Mouse (Mus musculus): ENCODE data around the gene Slc26a10.
"Not testable (repeated sequence)": the region's sequence is repeated elsewhere in the genome, so short reads cannot be mapped to it uniquely, and the experiment has no call there.

Slc26a10 gene

DNA sequence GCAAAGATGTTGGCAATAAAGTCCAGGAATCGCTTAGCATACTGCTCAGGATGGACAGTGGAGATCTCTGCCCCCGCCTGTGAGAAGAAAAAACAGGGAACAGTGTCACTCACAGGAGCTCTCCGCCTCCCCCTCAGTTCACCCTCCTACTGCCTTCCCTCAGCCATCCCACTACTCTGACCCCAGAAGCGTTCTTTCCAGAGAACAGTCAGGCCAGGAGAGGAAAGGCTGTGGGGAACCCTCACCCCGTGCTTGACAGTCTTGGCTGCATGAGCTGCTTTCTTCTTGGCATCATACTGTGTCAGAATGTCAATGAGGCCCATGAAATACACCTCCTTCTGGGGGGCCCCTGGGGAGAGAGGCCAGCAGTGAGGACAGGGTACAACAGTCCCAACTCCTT lies 18.6 kb upstream of the Slc26a10 start:
- CTCF ChIA-PET, result no interaction called here

DNA sequence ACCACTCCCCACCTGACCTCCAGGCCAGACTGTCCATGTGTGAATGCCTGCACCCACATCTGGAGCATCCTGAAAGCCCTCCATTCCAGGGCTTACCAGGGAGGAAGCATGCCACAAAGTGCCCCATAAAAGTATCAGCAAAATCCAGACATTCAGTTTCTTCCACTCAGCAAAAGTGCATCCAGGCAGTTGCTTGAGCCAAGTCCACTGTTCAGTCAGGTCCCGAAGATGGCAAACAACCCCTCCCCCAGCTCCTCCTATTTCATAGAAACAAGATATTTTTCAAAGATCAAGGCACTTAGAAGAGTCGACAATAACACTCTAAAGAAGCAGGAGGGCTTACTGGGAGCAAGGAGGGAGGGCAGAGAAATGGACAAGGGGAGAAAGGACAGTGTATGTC lies 18.0 kb upstream of the Slc26a10 start:
- CTCF ChIA-PET, result no interaction called here

DNA sequence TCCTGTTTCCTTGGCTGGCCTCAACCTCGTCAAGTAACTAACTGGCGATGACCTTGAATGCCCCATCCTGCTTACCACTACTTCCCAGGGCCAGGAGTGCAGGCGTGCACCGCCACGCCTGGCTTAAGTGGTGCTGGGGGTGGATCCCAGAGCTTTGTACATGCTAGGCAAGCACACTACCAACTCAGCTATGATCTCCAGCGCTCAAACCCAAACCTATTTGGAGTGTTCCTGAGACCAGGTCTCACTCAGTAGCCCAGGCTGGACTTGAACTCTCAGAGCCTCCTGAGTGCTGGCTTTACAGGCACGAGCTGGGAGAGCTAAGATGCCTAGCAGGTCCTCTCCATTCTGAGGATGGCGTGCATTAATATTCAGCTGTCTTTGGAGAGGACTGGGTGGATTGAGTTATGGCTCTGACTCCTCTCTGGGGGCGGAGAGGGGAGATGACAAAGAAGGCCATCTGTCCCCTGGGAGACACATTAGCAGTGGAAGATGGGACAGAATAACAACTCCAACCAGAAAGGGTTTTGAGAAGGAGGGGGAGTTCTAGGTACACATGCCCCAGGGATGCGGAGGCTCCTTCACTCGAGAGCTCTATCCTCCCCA lies 17.2 kb upstream of the Slc26a10 start:
- CTCF ChIA-PET, result no interaction called here

DNA sequence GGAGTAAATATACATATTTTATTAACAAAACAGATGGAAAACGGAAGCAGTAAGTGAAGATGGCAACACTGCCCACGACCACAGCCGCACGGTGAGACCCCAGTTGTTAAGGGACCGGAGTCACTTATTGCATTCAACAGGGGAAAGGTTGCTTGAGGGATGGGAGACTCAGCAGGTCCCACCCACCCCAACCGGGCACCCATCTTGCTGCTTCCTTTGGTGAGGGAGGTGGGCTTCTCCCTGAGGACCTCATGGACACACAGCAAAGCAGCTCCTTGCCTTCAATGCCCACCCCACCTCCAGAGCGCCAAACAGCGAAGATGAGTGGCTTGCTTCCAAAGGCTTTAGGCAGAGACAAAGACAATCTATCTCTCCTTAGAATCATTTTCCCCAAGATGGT lies 16.7 kb upstream of the Slc26a10 start:
- CTCF ChIA-PET, result no interaction called here

DNA sequence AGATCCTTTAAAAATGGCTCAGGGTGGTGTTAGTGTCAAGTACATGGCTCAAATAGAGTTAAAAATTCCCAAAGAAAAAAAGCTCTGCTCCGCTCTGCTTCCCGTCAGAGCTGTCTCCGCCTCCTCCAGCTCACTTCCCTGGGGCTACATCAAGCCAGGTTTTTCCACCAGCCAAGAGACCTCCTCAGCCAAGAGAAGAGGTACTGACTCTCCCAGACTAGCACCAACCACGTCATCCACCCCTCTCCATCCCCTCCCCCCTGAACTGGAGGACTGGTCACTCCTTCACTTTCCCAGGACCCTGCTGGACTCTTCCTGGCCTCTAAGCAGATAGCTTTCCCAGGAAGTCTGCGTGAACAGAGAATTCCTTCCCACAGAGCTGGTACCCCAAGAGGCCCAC lies 15.9 kb upstream of the Slc26a10 start:
- CTCF ChIA-PET, result interaction anchor here (0.6 kb wide), 1 partner anchor 67 kb away, joined by 5 read pairs; no protein-coding TSS in a partner anchor

DNA sequence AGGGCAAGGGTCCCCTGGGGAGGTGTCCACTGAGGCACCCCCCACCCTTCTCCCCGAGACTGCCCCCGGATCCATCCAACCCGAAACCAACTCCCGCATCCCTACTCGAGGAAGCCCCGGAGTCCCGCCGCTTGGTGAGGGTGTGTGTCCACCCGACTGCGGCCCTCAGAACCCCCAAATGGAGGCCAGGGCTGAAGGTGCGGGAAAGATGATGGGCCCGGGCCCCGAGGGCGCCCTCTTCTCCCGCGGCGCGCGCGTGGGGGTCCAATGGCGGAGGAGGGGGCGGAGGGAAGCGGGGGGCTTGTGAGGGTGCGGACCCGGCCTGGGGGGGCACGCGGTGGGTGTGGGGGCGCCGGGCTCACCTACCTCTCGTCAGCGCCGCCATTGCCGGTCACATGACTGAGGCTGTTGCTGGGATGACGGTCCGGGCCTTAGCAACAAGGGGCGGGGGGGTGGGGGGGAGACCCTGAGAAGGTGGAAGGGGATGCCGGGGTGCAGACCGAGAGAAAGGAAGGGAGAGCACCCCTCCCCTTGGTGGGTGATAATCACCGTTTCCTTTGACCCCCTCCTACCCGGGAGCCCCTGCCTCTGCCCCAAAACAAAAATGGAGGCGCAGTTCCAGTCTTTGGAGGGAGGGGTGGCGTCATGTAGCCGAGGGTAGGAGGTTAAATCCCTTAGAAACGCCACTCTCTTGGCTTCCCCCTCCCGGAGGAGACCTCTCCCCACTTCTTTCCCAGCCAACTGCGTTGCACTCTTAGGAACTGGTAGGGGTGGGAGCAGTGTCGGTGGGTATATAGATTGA lies 15.1 kb upstream of the Slc26a10 start, which contains the start of gene Dtx3:
Gene Dtx3 (minus strand): TSS at position 401 of the 802 bp plus-strand sequence.
- CTCF ChIA-PET, result no interaction called here

DNA sequence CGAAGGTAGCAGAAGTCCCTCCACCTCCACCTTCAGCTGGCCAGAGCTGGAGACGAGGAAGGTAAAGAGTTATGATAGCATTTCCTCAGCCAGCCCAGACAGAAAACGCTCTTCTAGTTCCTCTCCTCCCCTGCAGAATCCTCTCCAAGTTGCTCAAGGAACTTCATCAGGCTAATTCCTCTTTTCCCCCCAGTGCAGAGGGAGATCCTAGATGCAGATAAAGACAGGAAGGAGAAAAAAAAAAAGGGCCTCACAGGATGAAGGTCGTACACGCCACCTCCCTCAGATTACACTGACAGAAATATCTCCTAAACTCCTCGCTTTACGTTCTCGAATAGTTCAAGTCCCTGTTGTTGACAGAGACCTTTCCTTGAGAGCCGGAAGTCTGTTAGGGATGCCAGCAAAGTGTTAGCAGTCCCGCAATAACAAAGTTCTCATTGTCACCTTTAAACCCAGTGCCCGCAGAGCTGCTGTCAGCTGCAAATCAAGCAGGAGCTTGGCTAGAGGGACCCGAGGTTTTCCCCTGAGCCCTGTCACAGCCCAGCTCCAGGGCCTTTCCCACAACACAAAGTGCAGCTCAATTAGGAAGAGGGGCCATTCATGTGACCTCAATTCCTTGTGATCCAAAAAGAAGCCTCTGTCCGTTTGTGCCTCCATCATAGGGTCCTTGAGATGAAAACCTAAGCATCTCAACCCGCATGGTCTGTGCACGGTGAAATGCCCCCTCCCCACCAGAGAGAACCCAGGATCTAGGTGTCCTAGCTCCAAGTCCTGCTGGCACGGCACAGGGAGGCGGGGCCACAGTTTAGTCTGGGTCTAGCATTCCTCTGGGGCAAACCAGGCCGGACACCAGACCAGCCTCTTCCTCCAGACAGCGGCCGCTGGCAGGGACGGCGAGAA lies 14.2 kb upstream of the Slc26a10 start:
- CTCF ChIA-PET, result interaction anchor here (0.7 to 1.2 kb wide), 2 partner anchors 14 to 36 kb away, joined by 3 read pairs; partner anchors contain the start of gene Slc26a10

DNA sequence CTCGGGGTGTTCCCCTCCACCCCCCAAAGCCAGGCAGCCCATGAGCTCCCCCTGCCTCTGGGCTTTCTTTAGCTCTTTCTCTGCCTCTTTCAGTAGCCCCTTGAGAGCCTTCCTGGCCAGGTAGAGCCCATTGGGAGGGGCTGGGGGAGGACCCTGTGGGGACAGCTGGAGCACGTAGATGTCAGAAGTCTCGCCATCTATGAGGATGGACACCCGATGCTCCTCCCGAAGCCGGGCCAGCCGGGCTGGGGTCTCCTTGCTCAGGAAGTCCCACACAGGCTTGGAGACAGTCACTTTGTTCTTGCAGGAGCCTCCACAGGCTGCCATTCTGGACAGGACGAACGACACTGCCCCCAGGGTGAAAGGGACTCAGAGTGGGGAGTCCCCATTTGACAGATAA lies 12.6 kb upstream of the Slc26a10 start:
- CTCF ChIA-PET, result no interaction called here

DNA sequence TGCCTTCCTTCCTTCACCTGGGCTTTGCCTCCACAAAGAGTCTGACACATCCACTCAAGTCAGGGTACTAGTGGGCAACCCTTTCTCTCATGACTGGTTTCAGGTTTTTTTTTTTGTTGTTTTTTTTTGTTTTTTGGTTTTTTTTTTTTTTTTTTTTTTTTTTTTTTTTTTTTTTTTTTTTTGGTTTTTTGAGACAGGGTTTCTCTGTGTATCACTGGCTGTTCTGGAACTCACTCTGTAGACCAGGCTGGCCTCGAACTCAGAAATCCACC lies 11.5 kb upstream of the Slc26a10 start:
- CTCF ChIA-PET, result not testable (repeated sequence)

DNA sequence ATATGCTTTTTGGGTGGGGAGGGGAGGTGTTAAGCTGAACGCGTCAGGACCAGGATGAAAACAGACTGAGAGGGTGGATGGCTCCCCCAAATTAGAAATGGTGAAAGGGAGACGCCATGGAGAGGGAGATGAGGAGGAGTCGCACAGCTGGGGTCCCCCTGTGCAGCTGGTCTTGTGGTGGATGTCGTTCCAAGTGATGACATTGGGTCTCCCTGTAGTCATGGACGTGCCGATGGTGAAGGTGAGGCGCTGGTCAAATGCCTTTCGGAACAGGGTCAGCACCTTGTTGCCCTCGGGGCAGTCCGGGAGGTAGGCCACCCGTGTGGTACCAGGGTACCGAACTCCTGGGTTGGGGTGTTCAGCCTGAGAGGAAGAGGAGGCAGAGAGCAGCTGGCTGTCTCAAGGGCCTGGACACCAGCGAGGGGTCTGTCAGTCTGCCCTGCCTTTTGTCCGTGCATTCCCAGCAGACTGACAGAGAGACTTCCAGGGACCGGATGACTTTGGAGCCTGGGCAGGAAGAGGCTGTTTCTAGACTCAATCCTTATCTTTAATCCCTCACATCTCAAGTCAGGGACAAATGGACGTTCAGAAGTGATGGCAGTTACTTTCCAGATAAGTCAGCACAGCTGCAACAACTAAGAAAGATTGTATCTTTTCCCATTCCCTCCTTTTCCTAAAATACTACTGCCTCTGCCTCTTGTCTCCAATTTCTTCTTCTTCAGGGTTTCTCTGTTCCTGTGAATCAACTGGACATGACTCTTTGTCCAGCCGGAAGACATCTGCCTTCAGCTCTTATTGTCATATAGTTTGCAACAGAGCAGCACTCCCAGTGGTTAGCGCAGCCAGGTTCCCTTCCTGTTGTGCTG lies 11.0 kb upstream of the Slc26a10 start:
- CTCF ChIA-PET, result no interaction called here

DNA sequence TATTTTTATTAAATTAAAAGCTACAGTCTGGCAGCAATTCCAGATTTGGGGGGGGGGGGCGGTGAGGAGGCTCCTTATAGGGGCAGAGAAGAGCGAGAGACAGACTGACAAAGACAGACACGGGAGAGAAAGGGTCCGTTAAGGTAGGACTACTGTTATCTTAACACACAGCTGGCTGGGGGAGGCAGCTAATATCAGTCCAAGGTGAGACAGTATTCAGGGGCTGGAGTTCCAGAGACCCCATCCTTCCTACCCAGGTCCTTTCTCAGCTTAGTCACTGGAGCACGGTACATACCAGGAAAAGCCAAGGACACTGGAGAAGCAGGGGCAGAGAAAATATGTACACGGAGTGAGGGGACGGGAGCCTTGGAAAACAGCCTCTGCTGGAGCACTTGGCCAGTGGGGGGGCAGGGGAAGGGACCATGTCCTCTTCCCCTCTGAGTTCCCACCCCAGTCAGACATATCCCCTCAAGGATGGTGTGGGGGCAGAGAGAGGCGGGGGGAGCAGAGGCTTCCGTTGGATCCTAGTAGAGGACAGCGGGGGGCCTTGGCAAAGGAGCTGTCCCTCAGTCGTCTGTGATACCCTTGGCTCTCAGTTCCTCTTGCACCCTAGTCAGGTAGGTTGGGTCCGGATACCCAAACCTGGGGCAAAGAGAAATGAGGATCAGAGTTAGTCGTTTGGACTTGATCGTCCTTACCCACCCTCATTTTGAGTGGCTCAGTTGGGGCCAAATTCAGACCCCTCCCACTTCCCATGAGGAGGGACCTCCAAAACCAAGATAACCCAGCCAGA lies 10.1 kb upstream of the Slc26a10 start:
- CTCF ChIA-PET, result interaction anchor here (0.7 kb wide), 1 partner anchor 13 kb away, joined by 3 read pairs; no protein-coding TSS in a partner anchor

DNA sequence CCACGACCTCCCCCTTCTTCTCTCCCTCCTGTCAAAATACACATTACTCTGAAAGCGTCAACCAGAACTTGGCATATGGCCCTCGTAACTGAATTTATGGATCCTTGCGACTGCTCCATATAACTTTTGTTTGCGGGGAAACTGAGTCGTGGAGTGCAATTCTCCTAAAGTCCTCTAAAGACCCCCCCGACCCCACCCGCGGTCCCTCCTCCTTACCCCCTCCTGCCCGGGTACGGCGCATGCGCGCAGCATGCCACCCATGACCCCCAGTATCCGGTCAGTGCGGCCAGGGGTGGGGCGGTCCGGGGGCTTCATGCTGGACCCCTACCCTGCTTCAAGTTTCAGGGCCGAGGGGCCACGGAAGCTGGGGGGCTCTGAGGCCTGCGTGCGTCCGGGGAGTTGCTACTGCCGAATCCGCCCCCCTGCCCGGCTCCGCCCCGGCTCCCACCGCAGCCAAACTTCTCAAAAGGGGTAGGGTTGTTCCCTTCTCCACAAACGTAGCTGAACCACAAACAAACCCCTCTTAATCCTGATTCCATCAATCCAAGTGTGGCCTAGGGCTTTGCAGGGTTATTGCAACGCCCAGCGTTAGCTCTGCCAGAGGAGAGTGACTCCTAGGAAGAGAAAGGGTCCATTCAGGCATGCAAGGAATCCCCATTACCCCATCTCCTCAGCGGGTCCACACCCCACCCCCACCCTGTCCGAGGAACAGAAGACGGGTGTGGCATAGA lies 9.4 kb upstream of the Slc26a10 start, which contains the start of gene Arhgef25:
Gene Arhgef25 (minus strand): TSS at position 433 of the 731 bp plus-strand sequence.
- CTCF ChIA-PET, result interaction anchor here (0.7 kb wide), 1 partner anchor 14 kb away, joined by 3 read pairs; no protein-coding TSS in a partner anchor

DNA sequence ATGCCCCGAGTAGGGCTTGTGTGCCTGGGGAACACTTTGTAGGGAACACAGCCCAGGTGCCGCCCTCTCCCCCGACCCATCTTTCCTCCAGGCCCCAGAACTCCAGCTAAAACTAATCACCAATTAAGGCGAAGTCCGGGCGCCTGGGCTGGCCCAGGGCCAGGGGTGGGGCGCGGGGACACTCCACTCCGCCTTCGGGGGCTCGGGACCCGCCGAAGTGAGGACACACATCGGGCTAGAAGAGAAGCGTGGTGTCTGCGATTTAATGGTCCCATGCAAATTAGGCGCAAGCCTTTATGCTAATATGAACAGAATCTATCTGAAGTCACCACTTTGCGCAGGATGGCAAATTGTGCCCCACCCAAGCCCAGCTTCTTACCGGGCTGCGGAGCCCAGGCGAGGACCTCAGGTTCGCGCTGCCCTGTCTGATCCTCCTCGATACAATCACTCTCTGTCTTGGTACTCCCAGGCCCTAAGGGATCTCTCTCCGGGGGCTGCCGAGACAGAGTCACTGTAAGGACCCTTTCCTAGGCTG lies 8.7 kb upstream of the Slc26a10 start:
- CTCF ChIA-PET, result interaction anchor here (0.7 kb wide), 1 partner anchor 10 kb away, joined by 3 read pairs; no protein-coding TSS in a partner anchor

DNA sequence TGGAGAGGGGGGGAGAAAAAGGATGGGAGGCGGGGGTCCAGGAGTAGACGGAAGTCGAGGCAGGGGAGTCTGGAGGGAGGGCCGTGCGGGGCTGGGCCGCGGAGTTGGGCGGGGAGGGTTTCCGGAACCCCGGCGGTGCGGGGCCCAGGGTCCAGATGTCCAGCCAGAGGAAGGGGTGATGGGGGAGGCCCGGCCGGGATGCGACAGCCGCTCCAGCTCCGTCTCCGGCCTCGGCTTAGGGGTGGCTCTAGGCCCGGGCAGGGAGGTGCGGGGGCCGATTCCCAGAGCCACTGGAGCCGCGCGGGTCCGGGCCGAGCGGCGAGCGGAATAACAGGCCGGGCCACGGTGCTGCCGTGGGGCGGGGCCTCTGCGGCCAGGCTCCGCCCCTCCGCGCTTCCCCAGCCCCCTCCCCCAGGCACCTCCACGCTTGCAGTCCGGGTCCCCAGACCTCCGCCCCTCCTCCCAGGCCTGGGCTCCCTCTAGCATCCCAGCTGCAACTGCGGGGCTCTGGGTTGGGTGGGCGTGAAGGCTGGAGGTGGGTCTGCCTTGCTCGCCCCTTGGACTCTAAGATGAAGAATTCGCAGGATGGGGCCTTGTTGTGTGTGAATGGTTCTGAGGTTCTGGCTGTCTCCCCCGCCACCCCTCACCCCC lies 8.1 kb upstream of the Slc26a10 start:
- CTCF ChIA-PET, result interaction anchor here (0.5 to 0.7 kb wide), 3 partner anchors 10 to 36 kb away, joined by 3 to 4 read pairs (median 3); no protein-coding TSS in a partner anchor

DNA sequence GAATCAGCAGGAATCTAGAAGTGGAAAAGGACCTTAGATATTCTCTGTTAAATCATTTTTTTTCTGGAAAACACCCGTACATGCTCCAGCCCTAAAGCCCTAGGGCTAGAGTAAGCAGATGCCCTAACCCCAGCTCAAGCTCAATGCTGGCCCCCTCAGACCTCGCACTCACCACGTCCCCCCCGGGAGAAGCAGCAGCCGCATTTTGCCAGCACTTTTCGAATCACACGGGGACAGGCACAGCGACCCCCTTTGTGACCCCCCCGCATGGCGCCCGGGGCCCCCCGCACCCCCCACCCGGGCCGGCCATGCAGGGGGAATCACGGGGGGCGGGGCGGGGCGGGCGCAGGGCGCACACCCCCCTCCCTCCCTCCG lies 7.6 kb upstream of the Slc26a10 start:
- CTCF ChIA-PET, result interaction anchor here (0.5 to 0.7 kb wide), 2 partner anchors 20 to 37 kb away, joined by 3 to 4 read pairs; no protein-coding TSS in a partner anchor

DNA sequence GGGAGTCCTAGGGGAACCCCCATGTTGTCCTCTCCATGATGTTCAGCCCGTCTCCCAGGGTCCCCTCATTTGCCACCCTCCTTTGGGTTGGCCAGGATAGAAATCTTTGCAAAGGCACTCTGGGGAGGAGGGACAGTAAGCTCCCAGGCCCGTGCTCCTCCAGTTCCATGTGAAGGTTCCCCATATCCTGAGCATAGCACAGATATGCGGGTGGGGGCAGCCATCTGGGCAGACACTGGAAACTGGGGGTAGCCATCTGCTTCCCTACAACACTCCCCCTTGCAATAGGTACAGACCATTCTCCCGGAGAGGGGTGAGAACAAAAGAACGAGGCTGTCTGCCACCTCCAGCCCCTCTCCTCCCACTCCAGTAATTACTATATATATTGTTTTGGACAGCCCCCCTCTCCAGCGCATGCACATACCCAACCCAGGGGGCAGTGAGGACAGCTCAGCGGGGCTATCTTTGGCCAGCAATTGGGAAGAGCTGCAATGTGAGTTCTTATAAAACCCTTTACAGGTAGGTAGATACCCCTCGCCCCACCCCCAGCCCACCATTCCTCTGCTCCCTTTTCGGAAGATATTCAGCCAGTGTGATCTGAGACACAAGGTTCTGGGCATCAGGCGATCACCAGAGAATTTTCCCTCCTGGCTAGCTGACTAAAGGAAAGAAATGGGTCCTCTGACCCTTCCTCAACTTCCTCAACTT lies 7.1 kb upstream of the Slc26a10 start:
- CTCF ChIA-PET, result interaction anchor here (0.5 to 0.7 kb wide), 2 partner anchors 19 to 37 kb away, joined by 3 to 4 read pairs; no protein-coding TSS in a partner anchor

DNA sequence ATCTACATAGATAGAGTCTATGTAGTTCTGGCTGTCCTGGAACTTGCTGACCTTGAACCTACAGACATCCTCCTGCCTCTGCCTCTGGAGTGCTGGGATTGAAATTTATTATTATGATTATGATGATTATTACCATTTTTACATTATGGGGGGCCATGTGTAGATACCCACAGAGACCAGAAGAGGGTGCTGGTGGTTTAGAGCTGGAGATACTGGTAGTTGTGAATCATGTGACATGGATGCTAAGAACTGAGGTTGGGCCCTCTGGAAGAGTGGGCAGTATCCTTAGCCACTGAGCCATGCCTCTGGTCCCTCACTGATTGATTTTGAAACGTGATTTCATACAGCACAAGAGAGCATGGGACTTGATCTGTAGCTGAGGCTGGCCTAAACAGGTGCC lies 6.0 kb upstream of the Slc26a10 start:
- CTCF ChIA-PET, result no interaction called here

DNA sequence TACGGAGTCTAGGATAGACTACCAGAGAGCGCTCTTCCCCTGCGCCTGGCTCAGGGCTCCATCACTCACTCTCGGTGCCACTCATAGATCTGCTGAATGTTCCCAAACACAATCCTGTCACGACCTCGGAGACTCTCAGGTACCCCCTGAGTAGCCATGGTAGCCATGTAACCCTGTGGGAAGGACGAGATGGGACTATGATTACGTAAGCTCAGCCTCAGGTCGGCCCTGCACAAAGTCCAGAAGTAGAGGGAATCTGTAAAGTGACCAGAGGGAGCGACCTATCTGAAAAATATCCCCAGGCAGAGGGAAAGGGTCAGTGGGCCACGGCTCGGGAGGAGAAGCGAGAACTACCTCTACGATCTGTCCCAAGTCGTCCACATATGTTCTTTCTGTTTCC lies 5.1 kb upstream of the Slc26a10 start:
- CTCF ChIA-PET, result interaction anchor here (0.5 kb wide), 1 partner anchor 15 kb away, joined by 3 read pairs; no protein-coding TSS in a partner anchor
